Mouse (Mus musculus): ENCODE measurements around the gene Slc43a1.

DNA sequence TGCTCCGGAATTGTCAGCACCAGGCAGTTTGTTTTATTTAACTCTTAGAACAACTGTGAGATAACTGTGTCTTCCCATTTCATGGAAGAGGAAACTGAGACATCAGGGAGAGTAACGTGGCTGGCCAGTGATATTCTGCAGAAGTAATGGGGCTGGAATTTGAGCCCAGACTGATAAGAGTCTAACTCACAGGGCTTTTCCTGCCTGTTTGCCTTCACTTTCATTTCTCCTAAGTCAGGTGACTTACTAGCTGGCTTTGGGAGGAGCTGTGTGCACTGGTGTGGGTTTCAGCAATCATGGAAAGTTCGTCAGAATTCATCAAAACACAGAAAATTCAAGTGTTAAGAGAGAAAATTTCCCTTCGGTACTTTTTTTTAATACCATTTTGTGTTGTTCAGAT is 38.3 kb upstream of the Slc43a1 start:
- no peak for TF ChIP-seq CTCF (IDR thresholded peaks at IDR 0.05; ENCODE audit: borderline replicate concordance, insufficient read depth, low read length)
- no peak for TF ChIP-seq POLR2A (IDR thresholded peaks at IDR 0.05; ENCODE audit: low read depth, low read length)
